ENCODE assay signal across 14 mouse cellular contexts in the genomic region with DNA sequence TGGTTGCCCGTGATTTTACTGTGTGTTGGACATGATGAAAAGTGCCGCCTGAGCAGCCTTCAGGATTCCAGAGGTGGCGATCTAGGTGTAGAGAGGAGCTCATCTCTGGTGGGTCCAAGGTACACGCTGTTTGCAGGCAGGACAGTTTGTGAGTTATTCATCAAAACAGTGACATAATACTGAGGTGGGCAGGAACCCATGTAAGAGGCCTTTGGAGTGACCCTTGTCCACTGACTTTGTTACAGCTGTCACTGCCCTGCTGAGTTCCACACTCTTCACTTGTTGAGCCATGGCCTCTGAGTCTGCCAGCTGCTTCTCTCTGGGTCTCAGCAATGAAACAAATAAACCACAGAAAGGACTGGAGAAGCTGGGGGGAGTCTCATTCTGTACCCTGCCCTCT. TPM values are rescaled to one million over a fixed set of nuclear protein-coding genes. Genes with fewer than 3 reads are reported as not detected.
A peak's percentile ranks its signal among the peaks of the same experiment; 100 is the strongest.
DNase-seq lines count a peak whose midpoint lies in the region; ATAC-seq and TF ChIP-seq lines count a peak whose summit lies in the region.
"Had no signal": no experiment of that assay in that cellular context is flagged by ENCODE, and none has a peak within 500 bp of the region (broad histone marks: within the 10 kb centered on the region; RNA-seq: fewer than 3 reads in every experiment).

No protein-coding gene starts in this region.

- no peaks in the 10 kb centered on the region for H3K9me3 ChIP-seq in embryonic facial prominence, embryonic 14.5 days (ENCODE audit: control insufficient read depth, low read length)
- H3K9me3 ChIP-seq in embryonic facial prominence, embryonic 10.5 days = no peaks in the 10 kb centered on the region
- H3K9me3 ChIP-seq in stomach, postnatal 0 days (ENCODE audit: control insufficient read depth, low read length) = no peaks in the 10 kb centered on the region
- H3K9me3 ChIP-seq in hindbrain, embryonic 13.5 days = no peaks in the 10 kb centered on the region
- H3K9me3 ChIP-seq: forebrain, embryonic 15.5 days; hindbrain, embryonic 12.5 days; stomach, embryonic 15.5 days had no signal

- H3K27ac ChIP-seq in embryonic facial prominence, embryonic 14.5 days (replicated peaks; ENCODE audit: low read depth, low read length) = no peak overlapping the region
- H3K27ac ChIP-seq in embryonic facial prominence, embryonic 10.5 days (replicated peaks) = no peak overlapping the region
- no peak overlapping the region for H3K27ac ChIP-seq in stomach, postnatal 0 days (replicated peaks)
- no peak overlapping the region for H3K27ac ChIP-seq in hindbrain, embryonic 13.5 days
- H3K27ac ChIP-seq: forebrain, embryonic 15.5 days; hindbrain, embryonic 12.5 days; stomach, embryonic 15.5 days had no signal

- no peak overlapping the region for H3K4me3 ChIP-seq in embryonic facial prominence, embryonic 14.5 days (ENCODE audit: low read depth, low read length)
- no peak overlapping the region for H3K4me3 ChIP-seq in embryonic facial prominence, embryonic 10.5 days
- H3K4me3 ChIP-seq in stomach, postnatal 0 days (ENCODE audit: low read depth, low read length) = no peak overlapping the region
- H3K4me3 ChIP-seq in hindbrain, embryonic 13.5 days = no peak overlapping the region
- H3K4me3 ChIP-seq: forebrain, embryonic 15.5 days; hindbrain, embryonic 12.5 days; stomach, embryonic 15.5 days had no signal

- H3K9ac ChIP-seq in embryonic facial prominence, embryonic 14.5 days (ENCODE audit: low read depth, low read length) = no peak overlapping the region
- no peak overlapping the region for H3K9ac ChIP-seq in stomach, postnatal 0 days (ENCODE audit: low read length)
- H3K9ac ChIP-seq in hindbrain, embryonic 13.5 days = no peak overlapping the region
- H3K9ac ChIP-seq: forebrain, embryonic 15.5 days; hindbrain, embryonic 12.5 days; stomach, embryonic 15.5 days had no signal

- no peaks in the 10 kb centered on the region for H3K36me3 ChIP-seq in embryonic facial prominence, embryonic 14.5 days (ENCODE audit: control insufficient read depth, insufficient read depth, low read length)
- 0 out of 2 replicates have a peak, but pooled peaks cover 1% of the 10 kb centered on the region for H3K36me3 ChIP-seq in embryonic facial prominence, embryonic 10.5 days (replicated peaks)
- no peaks in the 10 kb centered on the region for H3K36me3 ChIP-seq in stomach, postnatal 0 days (ENCODE audit: control insufficient read depth, insufficient read depth, low read length)
- H3K36me3 ChIP-seq in hindbrain, embryonic 13.5 days = no peaks in the 10 kb centered on the region
- H3K36me3 ChIP-seq: forebrain, embryonic 15.5 days; hindbrain, embryonic 12.5 days; stomach, embryonic 15.5 days had no signal

- no peaks in the 10 kb centered on the region for H3K4me1 ChIP-seq in embryonic facial prominence, embryonic 14.5 days (ENCODE audit: control insufficient read depth, insufficient read depth, low read length)
- peaks cover 16% of the 10 kb centered on the region for H3K4me1 ChIP-seq in embryonic facial prominence, embryonic 10.5 days
- H3K4me1 ChIP-seq in stomach, postnatal 0 days (replicated peaks; ENCODE audit: control insufficient read depth, insufficient read depth) = no peaks in the 10 kb centered on the region
- H3K4me1 ChIP-seq in hindbrain, embryonic 13.5 days (replicated peaks) = peaks cover 15% of the 10 kb centered on the region; the same call in 1 of the 2 replicates
- H3K4me1 ChIP-seq: forebrain, embryonic 15.5 days; stomach, embryonic 15.5 days had no signal

- WGBS in embryonic facial prominence, embryonic 14.5 days = 76% methylated on average over 4 of the region's 4 CpGs
- WGBS in embryonic facial prominence, embryonic 10.5 days = 78% methylated on average over 4 of the region's 4 CpGs
- WGBS in stomach, postnatal 0 days = 82% methylated on average over 4 of the region's 4 CpGs
- WGBS in hindbrain, embryonic 13.5 days = 59% methylated on average over 4 of the region's 4 CpGs

- TF ChIP-seq CTCF in stomach, postnatal 0 days (IDR thresholded peaks at IDR 0.05; ENCODE audit: low read depth) = no peak

- ATAC-seq in embryonic facial prominence, embryonic 14.5 days (ENCODE audit: low read depth) = peak; percentile 44; the same call in 1 of the 2 replicates
- ATAC-seq in stomach, postnatal 0 days (ENCODE audit: low FRiP score, low TSS enrichment) = peak; percentile 52; the same call in 1 of the 2 replicates
- no peak for ATAC-seq in hindbrain, embryonic 13.5 days (ENCODE audit: low FRiP score)
- ATAC-seq: forebrain, embryonic 15.5 days; Patski had no signal

- H3K27me3 ChIP-seq in embryonic facial prominence, embryonic 14.5 days (replicated peaks; ENCODE audit: control insufficient read depth, insufficient read depth, low read length) = no peaks in the 10 kb centered on the region
- no peaks in the 10 kb centered on the region for H3K27me3 ChIP-seq in embryonic facial prominence, embryonic 10.5 days (replicated peaks; ENCODE audit: low read depth, poor library complexity, severe bottlenecking)
- no peaks in the 10 kb centered on the region for H3K27me3 ChIP-seq in stomach, postnatal 0 days (ENCODE audit: control insufficient read depth, insufficient read depth, low read length)
- H3K27me3 ChIP-seq in hindbrain, embryonic 13.5 days = no peaks in the 10 kb centered on the region
- H3K27me3 ChIP-seq: forebrain, embryonic 15.5 days; hindbrain, embryonic 12.5 days; Patski; stomach, embryonic 15.5 days had no signal

- DNase-seq in embryonic facial prominence, embryonic 14.5 days (ENCODE audit: low spot score) = no peak
- no peak for DNase-seq in embryonic facial prominence, embryonic 10.5 days (ENCODE audit: low spot score)
- peak; percentile 60 for DNase-seq in kidney, adult 18-20 months
- DNase-seq in kidney, postnatal 14 days = peak; percentile 68
- DNase-seq in stomach, postnatal 0 days (ENCODE audit: low spot score) = no peak
- no peak for DNase-seq in cerebellum, adult 9-11 months
- DNase-seq in layer of hippocampus, postnatal 14 days (ENCODE audit: low spot score in 2 of 2) = no peak
- DNase-seq: cerebellum, postnatal 36 days; lung, postnatal 10 days had no signal

- TF ChIP-seq EP300 in stomach, postnatal 0 days (optimal IDR thresholded peaks at IDR 0.05) = no peak

- H3K4me2 ChIP-seq in embryonic facial prominence, embryonic 14.5 days (ENCODE audit: low read depth, low read length) = no peak overlapping the region
- no peak overlapping the region for H3K4me2 ChIP-seq in stomach, postnatal 0 days (replicated peaks; ENCODE audit: low read depth)
- no peak overlapping the region for H3K4me2 ChIP-seq in hindbrain, embryonic 13.5 days
- H3K4me2 ChIP-seq: forebrain, embryonic 15.5 days; hindbrain, embryonic 12.5 days; stomach, embryonic 15.5 days had no signal

RNA-seq across cellular contexts. Expression of a gene that starts 19.8 kb away (rescaled TPM):
- polyA plus RNA-seq in embryonic facial prominence, embryonic 14.5 days (2014; fragmentation: Nextera tagmentation; extraction: Ambion mirVana) = 32.1 and 35.7 TPM in 2 replicates
- polyA plus RNA-seq in embryonic facial prominence, embryonic 10.5 days (2016; fragmentation: Nextera tagmentation; extraction: Ambion mirVana) = 42.1 and 45.2 TPM in 2 replicates
- 21.3 and 22.6 TPM in 2 replicates for polyA plus RNA-seq in stomach, postnatal 0 days (2015; fragmentation: Nextera tagmentation; extraction: Ambion mirVana)
- 40.6 and 41.8 TPM in 2 replicates for polyA plus RNA-seq in hindbrain, embryonic 13.5 days (2015; fragmentation: Nextera tagmentation; extraction: Ambion mirVana)
- 10 to 100 TPM; 76.4 to 83.8 TPM for total RNA-seq in layer of hippocampus, postnatal 14 days (2021)

Comparison
In these comparisons a context has a peak if more than half of its experiments do, and no peak if none do; other contexts are left out.
1. DNase-seq: peak in kidney, adult 18-20 months (single experiment) and kidney, postnatal 14 days (single experiment); none in embryonic facial prominence, embryonic 14.5 days (single experiment), embryonic facial prominence, embryonic 10.5 days (single experiment), stomach, postnatal 0 days (single experiment), cerebellum, adult 9-11 months (single experiment) and layer of hippocampus, postnatal 14 days (0 of 2).